Mouse (Mus musculus) thymus, adult 18-20 months (tissue): ENCODE data around the gene Rmnd5b.
A peak's percentile ranks its signal among the peaks of the same experiment; 100 is the strongest.
"Not testable (repeated sequence)": the region's sequence is repeated elsewhere in the genome, so short reads cannot be mapped to it uniquely, and the experiment has no call there.

Experiments
- DNase-seq, 2 experiments: peaks; one replicate each; pipeline ENCODE4 v3.0.0; 2022; ENCODE audit warnings: mixed read lengths in 2 of 2

Gene Rmnd5b

DNA sequence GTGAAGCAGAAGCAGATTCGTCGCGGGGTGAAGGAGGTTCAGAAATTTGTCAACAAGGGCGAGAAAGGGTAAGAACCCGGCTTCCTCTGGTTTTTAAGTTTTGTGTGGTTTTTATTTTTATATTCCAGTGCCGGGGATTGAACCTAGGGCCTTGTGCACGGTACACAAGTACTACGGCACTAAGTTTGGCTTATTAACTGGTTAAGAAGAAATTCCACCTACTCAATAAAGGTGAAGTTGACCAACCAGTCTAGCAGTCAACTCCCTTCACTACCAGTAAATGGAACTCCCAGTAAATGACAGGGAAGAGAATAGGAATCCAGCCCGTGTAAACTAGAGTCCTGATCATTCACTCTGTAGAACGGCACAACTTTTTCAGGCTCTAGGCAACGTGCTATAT is 15.6 kb downstream of the Rmnd5b start:
- DNase-seq = no peak

DNA sequence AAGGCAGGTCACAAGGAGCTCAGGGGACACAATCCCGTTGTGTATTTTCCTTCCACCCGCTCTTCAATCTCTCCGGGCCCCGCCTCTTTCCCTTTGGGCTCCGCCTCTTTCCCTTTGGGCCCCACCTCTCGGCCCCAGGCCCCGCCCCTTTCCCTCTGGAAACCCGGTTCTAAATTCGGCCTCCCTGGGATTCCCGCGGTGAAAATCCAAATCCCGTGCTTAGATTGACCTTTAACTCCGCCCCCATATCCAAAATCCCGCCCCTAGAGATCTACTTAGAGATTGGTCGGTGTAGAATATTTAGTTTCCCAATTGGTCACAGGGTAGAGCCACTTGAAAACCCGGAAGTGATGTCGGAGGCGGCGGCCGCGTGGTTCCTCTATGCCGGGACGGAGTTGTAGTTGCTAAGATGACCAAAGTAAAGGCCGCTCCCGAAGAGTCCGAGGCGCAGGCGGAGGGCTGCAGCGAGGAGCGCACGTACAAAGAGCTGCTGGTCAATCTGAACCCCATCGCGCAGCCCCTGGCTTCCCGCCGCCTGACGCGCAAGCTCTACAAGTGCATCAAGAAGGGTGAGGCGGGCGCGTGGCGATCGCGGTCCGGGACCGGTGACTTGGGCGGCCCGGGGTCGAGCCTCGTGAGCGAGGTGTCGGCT is 16.2 kb downstream of the Rmnd5b start, which contains the start of gene Nhp2:
Gene Nhp2 (plus strand): TSS at position 327 of the 652 bp plus-strand sequence.
- DNase-seq = peak; percentile 67 to 84

DNA sequence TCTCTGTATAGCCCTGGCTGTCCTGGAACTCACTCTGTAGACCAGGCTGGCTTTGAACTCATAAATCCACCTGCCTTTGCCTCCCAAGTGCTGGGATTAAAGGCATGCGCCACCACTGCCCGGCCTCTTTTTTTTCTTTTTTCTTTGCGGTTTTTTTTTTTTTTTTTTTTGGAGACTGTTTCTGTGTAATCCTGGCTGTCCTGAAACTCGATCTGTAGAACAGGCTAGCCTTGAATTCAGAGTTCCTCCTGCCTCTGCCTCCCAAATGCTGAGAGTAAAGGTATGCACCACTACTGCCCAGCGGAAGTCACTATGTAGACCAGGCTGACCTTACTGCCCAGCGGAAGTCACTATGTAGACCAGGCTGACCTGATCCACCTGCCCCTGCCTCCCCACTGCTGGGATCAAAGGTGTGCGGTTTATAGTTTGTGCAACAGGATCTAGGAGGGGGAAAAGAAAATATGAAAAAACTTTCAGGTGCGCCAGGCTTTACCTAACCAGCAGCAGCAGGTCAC is 16.7 kb downstream of the Rmnd5b start:
- DNase-seq = no peak

DNA sequence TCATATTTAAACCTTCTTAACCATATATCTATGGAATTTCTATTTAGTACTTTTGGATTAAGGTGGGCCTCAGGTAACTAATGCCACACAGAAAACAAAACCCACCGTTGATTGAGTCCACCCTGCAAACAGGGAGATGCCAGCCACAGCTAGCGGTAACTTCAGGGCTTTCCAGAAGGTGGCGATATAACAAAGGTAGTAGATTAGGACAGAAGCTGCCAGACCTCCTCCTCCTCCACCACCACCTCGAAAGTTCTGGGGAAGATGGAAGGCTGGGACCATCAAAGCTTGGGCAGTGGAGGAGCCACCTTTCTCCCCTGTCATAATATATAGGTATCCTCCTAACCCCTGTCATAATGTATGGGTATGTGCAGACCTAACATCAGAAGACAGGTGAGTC is 18.0 kb downstream of the Rmnd5b start:
- DNase-seq = peak in 1 of 2 experiments; percentile 60

DNA sequence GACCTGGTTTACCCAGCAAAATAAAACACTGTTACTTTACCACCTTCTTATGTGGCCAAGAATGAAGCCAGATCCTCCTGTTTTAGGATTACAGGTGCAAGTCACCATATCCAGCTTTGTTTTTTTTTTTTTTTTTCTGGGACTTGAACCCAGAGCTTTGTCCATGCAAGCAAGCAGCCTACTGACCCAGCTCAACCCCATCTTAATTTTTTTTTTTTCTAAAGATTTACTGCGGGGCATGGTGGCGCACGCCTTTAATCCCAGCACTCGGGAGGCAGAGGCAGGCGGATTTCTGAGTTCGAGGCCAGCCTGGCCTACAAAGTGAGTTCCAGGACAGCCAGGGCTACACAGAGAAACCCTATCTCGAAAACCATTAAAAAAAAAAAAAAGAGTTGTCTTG is 19.6 kb downstream of the Rmnd5b start:
- not testable (repeated sequence) for DNase-seq

DNA sequence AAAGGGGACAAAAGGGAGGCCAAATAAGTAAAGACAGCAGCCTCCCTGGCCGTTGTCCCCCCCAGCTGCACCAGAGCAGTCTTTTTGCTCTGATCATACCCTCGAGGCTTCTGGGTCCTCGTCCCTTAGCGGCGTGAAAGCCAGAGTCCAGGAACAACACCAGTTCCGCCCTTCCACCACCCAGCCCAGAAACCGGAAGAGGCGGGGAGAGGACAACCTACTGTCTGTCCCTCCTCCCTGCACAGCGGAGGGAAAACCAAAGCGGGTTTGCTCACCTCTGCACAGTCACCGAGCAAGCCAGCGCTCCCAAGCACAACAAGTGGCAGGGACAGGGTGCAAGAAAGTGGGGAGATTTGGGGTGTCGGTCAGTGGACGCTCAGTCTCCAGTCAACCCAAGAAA is 20.1 kb downstream of the Rmnd5b start:
- DNase-seq = peak; percentile 57 to 62

DNA sequence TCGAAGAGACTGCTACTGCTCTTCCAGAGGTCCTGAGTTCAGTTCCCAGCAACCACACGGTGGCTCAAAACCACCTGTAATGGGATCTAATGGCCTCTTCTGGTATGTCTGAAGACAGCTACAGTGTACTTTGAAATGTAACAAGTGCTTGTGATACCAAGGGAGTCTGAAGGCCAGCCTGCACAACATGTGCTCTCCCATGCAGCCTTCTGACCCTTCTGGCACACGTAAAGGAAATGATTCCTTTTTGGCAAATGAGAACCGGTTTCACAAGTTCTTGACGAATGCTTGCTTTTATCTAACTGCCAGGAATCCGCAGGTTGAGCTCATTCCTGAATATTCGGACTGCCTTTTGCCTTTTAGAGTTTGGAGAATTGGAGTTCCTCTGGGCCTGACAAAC is 20.6 kb downstream of the Rmnd5b start:
- no peak for DNase-seq

DNA sequence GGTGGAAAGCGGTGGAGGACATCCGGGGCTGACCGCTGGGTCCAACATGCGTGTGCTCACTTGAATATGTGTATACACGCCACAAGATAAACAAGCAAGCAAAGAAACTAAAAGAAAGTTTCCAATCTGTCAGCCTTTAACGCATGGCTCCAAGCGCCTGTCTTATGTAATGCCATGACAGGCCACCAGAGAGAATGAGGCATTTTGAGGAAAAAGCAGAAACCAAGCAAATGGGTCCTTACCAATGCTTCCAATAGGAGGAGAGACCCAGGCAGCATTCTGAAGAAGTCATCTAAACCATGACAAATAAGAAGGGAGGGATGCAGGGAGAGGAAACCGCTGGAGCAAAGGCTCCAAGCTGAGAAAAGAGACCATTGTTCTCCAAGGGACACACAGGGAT is 21.4 kb downstream of the Rmnd5b start:
- DNase-seq = no peak

DNA sequence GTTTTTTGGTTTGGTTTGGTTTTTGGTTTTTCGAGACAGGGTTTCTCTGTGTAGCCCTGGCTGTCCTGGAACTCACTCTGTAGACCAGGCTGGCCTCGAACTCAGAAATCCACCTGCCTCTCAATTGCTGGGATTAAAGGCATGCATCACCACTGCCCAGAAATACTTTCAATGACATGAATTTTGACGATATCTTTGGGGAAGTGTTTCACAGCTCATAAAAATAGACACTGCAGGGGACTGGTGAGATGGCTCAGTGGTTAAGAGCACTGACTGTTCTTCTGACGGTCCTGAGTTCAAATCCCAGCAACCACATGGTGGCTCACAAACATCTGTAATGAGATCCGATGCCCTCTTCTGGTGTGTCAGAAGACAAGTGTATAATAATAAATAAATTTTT is 25.8 kb downstream of the Rmnd5b start:
- DNase-seq = not testable (repeated sequence)

DNA sequence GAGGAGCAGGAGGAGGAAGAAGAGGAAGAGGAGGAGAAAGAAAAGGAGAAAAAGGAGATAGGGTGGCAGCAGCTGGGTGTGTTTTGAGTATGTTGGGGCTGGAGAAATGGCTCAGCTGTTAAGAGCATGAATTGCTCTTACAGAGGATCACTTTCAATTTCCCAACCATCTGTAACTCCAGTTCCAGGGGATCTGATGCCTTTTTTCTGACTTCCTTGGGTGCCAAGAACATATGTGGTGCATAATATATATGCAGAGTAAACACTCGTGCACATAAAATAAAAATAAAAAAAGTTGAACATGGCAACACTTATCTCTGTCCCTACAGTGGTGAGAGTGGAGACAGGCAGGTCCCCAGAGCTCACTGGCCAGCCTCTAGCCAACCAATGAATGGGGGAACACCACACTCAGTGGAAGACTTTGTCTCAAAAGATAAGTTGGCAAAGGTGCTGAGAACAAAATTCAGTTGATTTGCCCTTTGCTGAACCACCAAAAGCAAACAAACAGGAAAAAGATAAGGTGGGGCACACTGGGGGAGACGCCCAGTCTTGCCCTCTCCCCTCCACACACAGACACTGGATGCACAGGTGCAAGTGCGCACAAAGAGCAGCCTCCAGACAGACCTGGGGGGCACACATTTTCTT is 26.3 kb downstream of the Rmnd5b start:
- no peak for DNase-seq

DNA sequence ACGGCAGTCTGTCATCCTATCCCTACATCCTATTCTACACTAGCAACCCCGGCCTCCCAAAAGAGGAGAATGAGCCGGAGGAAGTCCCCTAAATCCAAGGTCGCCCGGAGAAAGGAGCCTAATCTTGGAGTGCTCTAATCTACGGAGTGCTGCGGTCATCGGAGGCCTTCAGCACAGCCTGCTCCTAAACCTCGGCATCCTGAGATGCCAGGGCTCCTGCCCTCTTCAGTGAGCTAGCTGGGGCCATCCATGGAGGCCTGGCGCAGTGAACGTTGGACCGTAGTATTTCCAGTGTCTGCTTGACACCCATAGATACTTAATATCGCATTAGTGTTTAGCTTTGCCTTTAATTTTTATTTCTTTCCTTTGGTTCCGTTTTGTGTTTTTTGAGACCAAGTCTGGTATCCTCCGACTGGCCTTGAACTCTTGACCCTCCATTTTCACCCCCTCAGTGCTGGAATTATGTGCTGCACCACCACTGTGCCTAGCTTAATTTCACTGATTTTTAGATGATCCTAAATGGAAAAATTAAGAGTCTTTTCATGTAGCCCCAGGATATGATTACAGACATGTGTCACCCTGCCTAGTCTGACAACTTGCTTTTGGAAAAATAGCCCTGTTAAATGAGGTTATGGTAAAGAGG is 28.5 kb downstream of the Rmnd5b start:
- DNase-seq = no peak

DNA sequence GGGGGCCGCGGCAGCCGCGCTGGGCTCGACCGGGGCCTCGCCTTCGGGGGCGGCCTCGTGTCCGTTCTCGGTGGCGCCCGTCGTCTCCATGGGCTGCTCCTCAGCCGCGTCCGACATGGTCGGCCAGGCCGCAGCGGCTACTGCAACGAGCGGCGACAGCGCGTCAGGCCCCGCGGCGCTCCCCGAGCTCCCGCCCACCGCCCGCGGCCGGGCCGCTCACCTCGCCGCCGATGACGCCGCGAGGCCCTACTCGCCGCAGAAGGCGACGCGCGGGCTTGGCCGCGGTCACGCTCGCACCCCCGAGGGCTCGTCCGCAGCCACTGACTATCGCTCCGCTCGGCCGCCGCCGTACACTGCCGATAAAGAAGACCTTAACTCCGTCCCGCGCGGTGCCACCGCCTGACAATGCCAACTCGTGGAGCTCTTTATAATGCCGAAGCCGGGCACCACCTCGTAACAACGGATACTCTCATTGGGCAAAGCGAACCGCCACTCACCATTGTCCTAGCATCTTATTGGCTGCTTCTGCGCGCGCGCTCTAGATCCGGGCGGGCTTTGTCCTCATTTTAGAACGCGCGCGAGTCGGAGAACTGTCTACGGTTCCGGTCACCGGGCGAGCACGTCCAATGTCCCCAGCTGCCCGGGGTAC is 29.1 kb downstream of the Rmnd5b start, which contains the start of gene Hnrnpab:
Gene Hnrnpab (minus strand): TSS at position 401 of the 649 bp plus-strand sequence.
- DNase-seq = peak; percentile 92 to 97

DNA sequence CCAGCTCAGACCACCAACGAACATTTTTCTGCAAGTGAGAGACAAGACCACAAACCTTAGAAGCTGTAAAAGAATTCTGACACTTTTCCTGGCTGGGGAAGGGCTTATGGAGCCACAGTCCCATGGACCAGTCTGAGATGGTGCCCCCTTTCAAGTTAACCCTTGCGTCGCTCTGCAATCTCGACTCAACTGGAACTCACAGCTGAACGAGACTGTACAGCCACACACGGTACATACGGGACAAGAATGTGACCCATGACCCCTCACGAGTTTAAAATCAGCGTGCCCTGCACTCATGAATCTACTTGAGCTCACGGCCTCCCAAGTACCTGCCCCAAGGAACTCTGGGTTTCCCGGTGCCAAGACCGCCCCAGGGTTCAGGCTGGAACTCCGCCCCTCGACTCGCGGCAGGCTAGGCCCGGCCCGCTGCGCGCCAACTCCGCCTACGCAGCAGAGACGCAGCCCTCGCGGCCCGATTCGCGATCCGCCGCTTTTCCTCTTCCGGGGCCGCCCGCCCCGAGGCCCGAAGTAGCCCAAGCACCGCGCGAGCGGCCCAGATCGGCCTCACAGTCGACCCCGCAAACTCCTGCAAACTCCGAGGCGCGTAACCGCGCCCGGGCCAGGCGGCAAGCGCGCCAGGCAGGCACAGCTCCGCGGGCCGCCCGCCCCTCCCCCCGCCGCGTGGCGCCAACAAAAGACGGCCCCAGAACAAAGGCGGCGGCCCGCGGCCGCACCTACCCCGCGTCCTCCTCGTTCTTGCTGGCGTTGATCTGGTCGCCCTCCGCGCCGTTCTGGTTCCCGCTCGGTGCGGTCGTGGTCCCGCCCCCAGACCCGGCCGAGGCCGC is 29.9 kb downstream of the Rmnd5b start:
- DNase-seq = peak; percentile 83 to 85

DNA sequence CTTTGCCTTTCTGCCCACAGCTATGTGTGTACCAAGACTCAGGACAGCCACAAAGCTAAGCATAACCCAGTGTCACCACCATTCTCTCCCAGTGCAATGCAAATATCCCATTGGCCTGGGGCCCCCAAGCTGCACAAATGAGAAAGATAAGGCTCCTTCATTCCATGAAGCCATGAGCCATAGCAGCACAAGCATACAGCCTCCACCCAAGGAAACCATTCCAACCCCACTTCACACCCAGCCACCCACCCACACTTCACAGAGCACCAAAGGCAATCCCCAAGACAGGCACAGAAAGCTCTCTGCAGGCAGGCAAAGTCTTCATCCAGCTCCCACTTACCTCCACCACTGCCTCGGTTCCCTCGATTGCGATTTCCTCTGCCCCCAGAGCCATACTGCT is 33.4 kb downstream of the Rmnd5b start:
- DNase-seq = no peak

DNA sequence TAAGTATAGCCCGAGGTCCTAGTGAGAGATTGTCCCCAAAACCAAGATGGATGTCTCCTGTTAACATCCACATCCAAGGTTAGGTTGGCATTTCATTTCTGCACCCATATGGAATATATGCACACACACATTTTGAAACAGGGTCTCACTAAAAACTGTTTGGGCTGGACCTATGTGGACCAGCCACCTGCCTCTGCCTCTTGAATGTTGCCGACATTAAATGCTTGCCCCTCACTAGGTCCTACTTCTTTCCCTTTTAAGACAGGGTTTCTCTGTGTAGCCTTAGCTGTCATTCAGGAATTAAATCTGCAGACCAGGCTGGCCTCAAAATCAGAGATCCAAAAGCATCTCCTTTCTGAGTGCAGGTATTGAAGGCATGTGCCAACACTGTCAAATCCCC is 38.1 kb downstream of the Rmnd5b start:
- no peak for DNase-seq

DNA sequence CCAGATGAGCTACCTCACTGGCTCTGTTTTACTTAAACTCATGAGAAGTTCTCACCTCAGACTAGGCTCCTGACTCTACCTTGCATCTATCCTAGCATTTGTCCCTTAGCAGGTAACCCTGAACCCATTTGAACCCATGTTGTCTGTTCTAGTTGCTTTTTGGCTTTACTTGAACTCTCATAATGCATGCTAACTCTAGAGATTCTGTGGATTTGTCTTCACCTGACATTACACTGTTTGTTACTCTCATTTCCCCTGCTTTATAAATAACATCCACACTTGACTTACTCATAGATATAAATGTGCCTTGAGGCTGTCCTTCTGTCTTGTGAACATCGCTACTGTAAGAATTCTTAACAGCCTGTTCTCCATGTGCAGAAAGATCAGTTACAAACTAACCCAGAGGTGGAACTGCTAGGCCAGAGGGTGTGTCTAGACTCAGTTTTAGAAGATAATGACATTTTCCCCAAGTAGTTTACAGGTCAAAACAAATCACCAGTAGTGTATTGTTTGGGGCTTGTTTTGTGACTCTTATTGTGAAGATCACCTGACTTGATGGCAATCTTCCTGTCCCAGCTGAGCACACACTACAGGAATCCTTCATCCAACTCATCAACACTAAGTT is 40.1 kb downstream of the Rmnd5b start:
- no peak for DNase-seq

DNA sequence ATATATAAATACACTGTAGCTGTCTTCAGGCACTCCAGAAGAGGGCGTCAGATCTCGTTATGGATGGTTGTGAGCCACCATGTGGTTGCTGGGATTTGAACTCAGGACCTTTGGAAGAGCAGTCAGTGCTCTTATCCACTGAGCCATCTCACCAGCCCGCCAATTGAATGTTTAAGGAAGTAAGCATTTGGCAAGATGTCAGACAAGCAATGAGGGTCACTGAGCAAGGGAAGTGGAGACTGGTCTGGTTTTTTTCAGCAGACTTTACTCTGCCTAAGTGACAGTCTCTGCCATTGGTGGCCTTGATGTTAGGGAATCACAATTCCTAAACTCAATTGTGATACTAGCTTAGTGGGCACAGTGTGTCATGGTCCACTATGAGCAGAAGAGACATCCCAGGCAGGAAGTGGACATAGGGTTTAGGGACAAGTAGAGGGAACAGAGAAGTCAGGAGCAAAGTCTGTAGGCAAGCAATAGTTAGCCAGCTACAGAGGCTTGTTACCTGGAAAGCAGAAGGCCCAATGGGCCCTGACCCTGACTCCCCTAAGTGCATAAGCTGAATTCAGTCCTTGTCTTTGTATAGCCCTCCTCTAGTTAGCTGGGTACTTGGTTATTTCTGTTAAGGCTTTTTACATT is 40.9 kb downstream of the Rmnd5b start:
- DNase-seq = no peak

DNA sequence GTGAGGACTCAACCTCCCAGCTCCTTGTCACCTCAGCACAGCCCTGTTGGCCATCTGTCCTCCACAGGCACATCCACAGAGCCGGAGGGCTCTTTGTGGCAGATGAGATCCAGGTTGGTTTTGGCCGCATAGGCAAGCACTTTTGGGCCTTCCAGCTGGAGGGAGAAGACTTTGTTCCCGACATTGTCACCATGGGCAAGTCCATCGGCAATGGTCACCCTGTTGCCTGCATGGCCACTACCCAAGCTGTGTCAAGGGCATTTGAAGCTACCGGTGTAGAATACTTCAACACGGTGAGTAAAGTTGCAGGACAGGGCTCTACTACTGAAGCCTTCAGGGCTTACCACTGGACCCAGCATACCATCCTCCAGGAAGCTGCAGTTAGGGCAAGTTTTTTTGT is 41.8 kb downstream of the Rmnd5b start:
- no peak for DNase-seq

DNA sequence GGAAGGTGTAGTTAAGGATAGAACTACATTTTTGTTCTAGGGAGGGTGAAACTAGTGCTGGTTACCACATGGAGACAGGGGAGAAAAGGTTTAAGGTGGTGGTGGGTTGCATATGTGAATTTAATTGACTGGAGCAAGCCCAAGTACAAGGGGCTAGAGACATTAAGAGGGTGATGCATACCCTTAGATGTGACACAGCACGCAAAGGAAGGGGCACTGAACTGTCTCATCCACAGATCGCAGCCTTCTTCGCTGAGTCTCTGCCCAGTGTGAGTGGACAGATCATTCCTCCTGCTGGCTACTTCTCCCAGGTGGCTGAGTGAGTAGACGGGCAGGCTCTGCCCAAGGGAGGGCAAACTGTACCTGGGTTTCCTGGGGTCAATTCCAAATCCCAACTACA is 42.3 kb downstream of the Rmnd5b start:
- no peak for DNase-seq

DNA sequence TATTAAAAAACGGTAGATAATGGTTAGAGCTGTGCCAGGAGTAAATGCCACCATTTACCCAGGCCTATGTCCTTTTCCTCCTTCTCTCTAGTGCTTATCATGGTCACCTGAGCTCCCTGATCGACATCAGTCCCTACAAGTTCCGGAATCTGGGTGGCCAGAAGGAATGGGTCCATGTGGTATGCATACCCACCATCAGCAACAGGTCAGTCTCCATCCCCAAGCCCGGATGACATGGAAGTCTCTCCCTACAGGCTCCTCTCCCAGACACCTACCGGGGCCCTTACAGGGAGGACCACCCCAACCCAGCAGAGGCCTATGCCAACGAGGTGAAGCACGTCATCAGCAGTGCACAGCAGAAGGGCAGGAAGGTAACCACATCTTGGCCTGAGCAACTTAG is 43.8 kb downstream of the Rmnd5b start:
- no peak for DNase-seq

DNA sequence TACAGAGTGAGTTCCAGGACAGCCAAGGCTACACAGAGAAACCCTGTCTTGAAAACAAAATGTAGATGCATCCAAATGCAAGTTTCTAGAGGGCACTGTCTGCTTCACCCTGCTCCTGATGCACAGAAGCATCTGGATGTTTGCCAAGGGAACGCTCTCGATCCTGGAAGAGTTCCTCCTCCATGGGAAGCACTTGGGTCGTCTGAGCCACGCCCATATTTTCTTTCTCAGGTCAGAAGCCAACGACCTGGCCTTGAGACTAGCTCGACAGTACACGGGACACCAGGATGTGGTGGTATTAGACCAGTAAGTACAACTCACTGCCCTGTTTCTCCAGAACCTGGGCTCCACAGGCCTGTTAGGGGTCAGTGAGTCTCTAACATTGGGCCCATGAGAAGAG is 44.5 kb downstream of the Rmnd5b start:
- no peak for DNase-seq
